Mouse (Mus musculus): Measurements from ENCODE around the gene Snrnp200. TPM values are rescaled to one million over a fixed set of nuclear protein-coding genes. Genes with fewer than 3 reads are reported as not detected.
"Not testable (repeated sequence)": the region's sequence is repeated elsewhere in the genome, so short reads cannot be mapped to it uniquely, and the experiment has no call there.

Gene Snrnp200
- polyA plus RNA-seq, 1 experiment from 2014 or later: 25.4 TPM

DNA sequence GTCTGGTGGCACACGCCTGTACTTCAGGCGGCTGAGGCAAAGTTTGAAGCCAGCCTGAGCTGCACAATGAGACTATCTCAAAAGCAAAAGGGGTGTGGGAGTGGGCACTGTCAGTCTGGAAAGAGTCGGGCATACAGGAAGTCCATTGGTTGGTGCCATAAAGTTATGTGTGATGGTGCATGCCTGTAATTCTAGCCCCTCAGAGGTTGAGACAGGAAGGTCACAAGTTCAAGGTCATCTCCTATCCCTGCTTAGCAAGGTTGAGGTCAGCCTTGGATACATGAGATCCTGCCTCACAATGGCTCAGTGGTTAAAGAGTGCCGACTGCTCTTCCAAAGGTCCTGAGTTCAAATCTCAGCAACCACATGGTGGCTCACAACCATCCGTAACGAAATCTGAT is 47.1 kb downstream of the Snrnp200 start:
- Histone ChIP-seq H3K27ac (no peak overlapping the region), H3K4me3 (replicated peaks) (no peak overlapping the region), H3K27me3 (no peaks in the 10 kb centered on the region), H3K9me3 (replicated peaks) (no peaks in the 10 kb centered on the region), H3K9ac (no peak overlapping the region), H3K36me3 (peaks cover 45% of the 10 kb centered on the region), H3K4me2 (no peak overlapping the region), H3K4me1 (replicated peaks) (peaks cover 19% of the 10 kb centered on the region)
- ATAC-seq (ENCODE audit: low read depth) (no peak), DNase-seq (no peak)
- 78% methylated on average over 6 of the region's 6 CpGs for WGBS (ENCODE audit: insufficient replicate concordance)

GRCm38 (mm10) chr2:127259340-127259739 is 51.2 kb downstream of the Snrnp200 start:
- DNase-seq: no peak

DNA sequence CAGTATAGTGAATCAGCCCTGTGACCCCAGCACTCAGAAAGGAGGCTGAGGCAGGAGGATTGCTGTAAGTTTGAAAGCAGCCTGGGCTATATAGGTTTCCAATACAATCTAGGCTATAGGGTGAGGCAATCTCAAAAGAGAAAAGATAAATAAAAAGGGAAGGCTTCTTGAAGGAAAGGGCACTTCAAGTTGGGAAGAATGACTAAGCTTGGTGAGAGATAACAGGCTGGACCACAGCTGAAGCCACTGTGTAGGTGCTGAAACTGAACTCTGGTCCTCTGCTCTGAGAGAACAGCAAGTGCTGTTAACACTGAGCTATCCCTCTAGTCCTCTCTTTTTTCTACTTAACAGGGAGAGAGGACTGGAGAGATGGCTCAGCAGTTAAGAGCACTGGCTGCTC is 54.3 kb downstream of the Snrnp200 start:
- Histone ChIP-seq H3K4me3 (replicated peaks) (no peak overlapping the region), H3K4me1 (replicated peaks) (peaks cover 8% of the 10 kb centered on the region), H3K36me3 (peaks cover 23% of the 10 kb centered on the region), H3K27me3 (no peaks in the 10 kb centered on the region), H3K9ac (no peak overlapping the region), H3K9me3 (replicated peaks) (no peaks in the 10 kb centered on the region), H3K4me2 (no peak overlapping the region), H3K27ac (no peak overlapping the region)
- no peak for ATAC-seq (ENCODE audit: low read depth)
- no peak for DNase-seq

More at GRCm38 (mm10) chr2:127259340-127259739, 51.2 kb downstream of the Snrnp200 start:
- Histone ChIP-seq H3K9me3 (replicated peaks) (no peaks in the 10 kb centered on the region), H3K4me2 (no peak overlapping the region), H3K27ac (no peak overlapping the region), H3K4me1 (replicated peaks) (peaks cover 6% of the 10 kb centered on the region), H3K36me3 (peaks cover 37% of the 10 kb centered on the region), H3K27me3 (no peaks in the 10 kb centered on the region), H3K9ac (no peak overlapping the region), H3K4me3 (replicated peaks) (no peak overlapping the region)
- WGBS (ENCODE audit: insufficient replicate concordance): 81% methylated on average over 5 of the region's 5 CpGs
- no peak for ATAC-seq (ENCODE audit: low read depth)

- H3K9me3 ChIP-seq (replicated peaks): no peaks in the 10 kb centered on the region
- no peaks in the 10 kb centered on the region for H3K27me3 ChIP-seq
- no peak overlapping the region for H3K4me2 ChIP-seq
- peaks cover 27% of the 10 kb centered on the region for H3K4me1 ChIP-seq (replicated peaks)
- no peak overlapping the region for H3K27ac ChIP-seq
- H3K4me3 ChIP-seq (replicated peaks): no peak overlapping the region
- H3K9ac ChIP-seq: no peak overlapping the region
- 63% methylated on average over 4 of the region's 4 CpGs for WGBS (ENCODE audit: insufficient replicate concordance)
- ATAC-seq (ENCODE audit: low read depth): no peak
- no peak for DNase-seq
- H3K36me3 ChIP-seq: no peaks in the 10 kb centered on the region
Observed at GRCm38 (mm10) chr2:127267854-127268253, 59.7 kb downstream of the Snrnp200 start.

- DNase-seq (peak; percentile 96), ATAC-seq (ENCODE audit: low read depth) (peak; percentile 97)
- 0 out of 2 replicates have a peak, but pooled peaks cover 6% of the 10 kb centered on the region for H3K36me3 ChIP-seq
- peak within 1 kb of the TSS; percentile 96 for H3K27ac ChIP-seq
- no peaks in the 10 kb centered on the region for H3K9me3 ChIP-seq (replicated peaks)
- peak within 1 kb of the TSS; percentile 97 for H3K9ac ChIP-seq
- H3K4me3 ChIP-seq (replicated peaks): peak within 1 kb of the TSS; percentile 98
- peaks cover 33% of the 10 kb centered on the region for H3K4me1 ChIP-seq (replicated peaks)
- peak within 1 kb of the TSS; percentile 84 for H3K4me2 ChIP-seq
- WGBS (ENCODE audit: insufficient replicate concordance): under 1% methylated on average over 49 of the region's 49 CpGs
- H3K27me3 ChIP-seq: no peaks in the 10 kb centered on the region
Observed at GRCm38 (mm10) chr2:127269491-127270299, 61.5 kb downstream of the Snrnp200 start, which contains the start of gene Stard7. Gene Stard7, plus strand, starts transcription at chr2:127270218.

DNA sequence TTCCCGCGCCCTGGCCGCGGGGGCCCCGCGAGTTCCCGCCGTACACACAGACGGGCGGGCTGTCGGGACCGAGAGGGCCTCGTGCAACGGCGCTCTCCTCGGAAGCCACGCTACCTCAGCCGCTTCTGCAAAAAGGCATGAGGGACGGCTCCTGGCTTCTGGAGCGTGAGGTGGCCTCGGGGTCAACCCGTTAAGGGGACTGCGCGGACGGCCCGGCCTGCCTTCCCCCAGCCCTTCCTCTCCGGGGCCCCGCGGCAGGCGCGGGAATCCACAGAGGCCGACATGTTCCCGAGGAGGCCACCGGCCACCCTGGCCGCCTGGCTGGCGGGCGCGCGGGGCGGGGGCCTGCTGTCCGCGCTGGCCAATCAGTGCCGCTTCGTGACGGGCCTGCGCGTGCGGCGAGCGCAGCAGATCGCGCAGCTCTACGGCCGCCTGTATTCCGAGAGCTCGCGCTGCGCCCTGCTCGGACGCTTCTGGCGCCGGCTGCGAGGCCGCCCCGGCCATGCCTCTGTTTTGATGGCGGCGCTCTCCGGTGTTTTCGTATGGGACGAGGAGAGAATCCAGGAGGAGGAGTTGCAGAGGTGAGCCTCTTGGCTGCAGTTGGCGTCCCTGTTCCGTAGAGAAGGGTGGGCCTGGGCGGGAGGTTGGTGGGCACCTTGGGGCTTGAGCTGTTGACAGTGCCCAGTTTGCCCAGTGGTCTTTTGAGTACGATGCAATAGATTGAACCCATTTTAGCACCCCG is 62.3 kb downstream of the Snrnp200 start:
- peak; percentile 83 for DNase-seq
- ATAC-seq (ENCODE audit: low read depth): peak; percentile 89
- Histone ChIP-seq H3K27me3 (no peaks in the 10 kb centered on the region), H3K4me2 (peak overlapping the region; percentile 84), H3K4me1 (replicated peaks) (peaks cover 41% of the 10 kb centered on the region), H3K4me3 (replicated peaks) (peak overlapping the region; percentile 98), H3K9ac (peak overlapping the region; percentile 97), H3K9me3 (replicated peaks) (no peaks in the 10 kb centered on the region), H3K27ac (peak overlapping the region; percentile 96), H3K36me3 (0 out of 2 replicates have a peak, but pooled peaks cover 6% of the 10 kb centered on the region)
- under 1% methylated on average over 73 of the region's 75 CpGs for WGBS (ENCODE audit: insufficient replicate concordance)

DNA sequence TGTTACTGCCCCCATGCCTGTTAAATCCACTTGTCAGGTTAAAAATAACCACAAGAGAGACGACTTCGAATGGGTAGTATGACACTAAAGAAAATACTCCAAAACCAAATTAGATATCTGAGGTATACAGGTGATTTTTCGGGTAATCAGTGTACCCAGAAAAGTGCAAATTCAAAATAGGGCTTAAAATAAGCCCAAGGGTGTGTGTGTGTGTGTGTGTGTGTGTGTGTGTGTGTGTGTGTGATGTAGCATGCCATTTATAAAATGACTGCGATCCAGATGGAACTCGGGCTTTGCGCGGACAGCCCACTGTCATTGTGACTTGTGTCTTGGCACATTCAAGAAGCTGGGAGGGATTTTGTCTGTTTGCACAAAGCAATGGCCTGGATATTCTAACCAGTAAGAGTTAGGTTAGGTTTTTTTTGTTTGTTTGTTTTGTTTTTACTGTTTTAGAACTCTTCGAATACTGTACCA is 62.9 kb downstream of the Snrnp200 start:
- Histone ChIP-seq H3K4me2 (peak overlapping the region; percentile 84), H3K9ac (peak overlapping the region; percentile 97), H3K27me3 (no peaks in the 10 kb centered on the region), H3K36me3 (0 out of 2 replicates have a peak, but pooled peaks cover 6% of the 10 kb centered on the region), H3K9me3 (replicated peaks) (no peaks in the 10 kb centered on the region), H3K4me3 (replicated peaks) (peak overlapping the region; percentile 98), H3K27ac (peak overlapping the region; percentile 96), H3K4me1 (replicated peaks) (peaks cover 44% of the 10 kb centered on the region)
- WGBS (ENCODE audit: insufficient replicate concordance): 14% methylated on average over 8 of the region's 8 CpGs
- DNase-seq (no peak), ATAC-seq (ENCODE audit: low read depth) (no peak)

- H3K27me3 ChIP-seq; H3K36me3 ChIP-seq; ATAC-seq (ENCODE audit: low read depth); H3K27ac ChIP-seq; DNase-seq; H3K9me3 ChIP-seq (replicated peaks): not testable (repeated sequence)
- Histone ChIP-seq H3K4me2 (peak overlapping the region; percentile 84), H3K4me3 (replicated peaks) (peak overlapping the region; percentile 98), H3K9ac (peak overlapping the region; percentile 97), H3K4me1 (replicated peaks) (peaks cover 44% of the 10 kb centered on the region)
- 76% methylated on average over 4 of the region's 4 CpGs for whole genome bisulfite sequencing (ENCODE audit: insufficient replicate concordance)
Observed at GRCm38 (mm10) chr2:127272049-127272448, 63.9 kb downstream of the Snrnp200 start.

DNA sequence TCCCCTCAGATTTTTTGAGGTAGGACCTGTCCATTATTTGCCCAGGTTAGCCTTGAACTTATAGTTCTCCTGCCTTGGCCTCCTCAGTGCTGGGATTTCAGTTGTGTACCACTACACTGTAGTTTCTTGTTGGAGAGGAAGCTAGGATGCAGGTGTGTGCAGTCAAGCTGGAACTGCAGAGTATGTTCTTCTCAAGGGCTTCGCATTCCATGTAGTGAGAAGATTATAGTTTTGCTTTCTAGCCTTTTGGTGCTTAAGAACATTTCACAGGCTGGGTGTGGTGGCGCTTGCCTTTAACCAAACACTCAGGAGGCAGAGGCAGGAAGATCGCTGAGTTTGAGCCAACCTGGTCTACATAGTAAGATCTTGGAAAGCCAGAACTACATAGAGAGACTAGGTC is 64.6 kb downstream of the Snrnp200 start:
- peaks cover 44% of the 10 kb centered on the region for H3K4me1 ChIP-seq (replicated peaks)
- H3K9ac ChIP-seq: peak overlapping the region; percentile 39; the same call in 1 of the 2 replicates
- DNase-seq (no peak), ATAC-seq (ENCODE audit: low read depth) (no peak)
- no peaks in the 10 kb centered on the region for H3K27me3 ChIP-seq
- no peak overlapping the region; the same call in 1 of the 2 replicates for H3K27ac ChIP-seq
- no peaks in the 10 kb centered on the region for H3K9me3 ChIP-seq (replicated peaks)
- H3K36me3 ChIP-seq: 0 out of 2 replicates have a peak, but pooled peaks cover 6% of the 10 kb centered on the region
- H3K4me3 ChIP-seq (replicated peaks): no peak overlapping the region
- peak overlapping the region; percentile 84 for H3K4me2 ChIP-seq
- 90% methylated on average over 3 of the region's 3 CpGs for WGBS (ENCODE audit: insufficient replicate concordance)

DNA sequence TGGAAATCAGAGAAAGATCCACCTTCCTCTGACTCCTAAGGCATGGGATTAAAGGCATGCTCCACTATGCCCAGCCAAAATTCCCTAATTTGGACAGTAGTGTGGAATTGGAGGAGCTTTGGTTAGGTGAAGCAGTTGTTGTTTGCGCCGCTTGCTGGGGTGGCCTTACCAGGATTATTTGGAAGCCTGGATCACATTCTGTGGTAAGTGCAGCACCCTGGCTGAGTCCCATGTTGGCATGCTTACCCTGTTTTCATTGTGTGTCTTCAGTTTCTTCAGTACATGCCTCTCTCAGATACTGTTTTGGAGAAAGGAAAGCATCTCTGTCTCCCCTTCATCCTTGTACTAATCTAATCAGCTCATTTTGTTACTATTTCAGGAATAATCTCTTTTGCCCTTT is 66.4 kb downstream of the Snrnp200 start:
- Histone ChIP-seq H3K9me3 (replicated peaks) (no peaks in the 10 kb centered on the region), H3K4me2 (peak overlapping the region; percentile 19; the same call in 1 of the 2 replicates), H3K9ac (no peak overlapping the region), H3K4me3 (replicated peaks) (no peak overlapping the region), H3K27me3 (no peaks in the 10 kb centered on the region), H3K36me3 (0 out of 2 replicates have a peak, but pooled peaks cover 6% of the 10 kb centered on the region), H3K4me1 (replicated peaks) (peaks cover 42% of the 10 kb centered on the region), H3K27ac (peak overlapping the region; percentile 13; the same call in 1 of the 2 replicates)
- 82% methylated on average over 2 of the region's 2 CpGs for WGBS (ENCODE audit: insufficient replicate concordance)
- DNase-seq (no peak), ATAC-seq (ENCODE audit: low read depth) (no peak)
